Mouse (Mus musculus): Measurements from ENCODE around the gene Usp19. TPM values are rescaled to one million over a fixed set of nuclear protein-coding genes. Genes with fewer than 3 reads are reported as not detected.
A peak's percentile ranks its signal among the peaks of the same experiment; 100 is the strongest.

Gene Usp19
- polyA plus RNA-seq, 1 experiment from 2014 or later = 104 TPM

DNA sequence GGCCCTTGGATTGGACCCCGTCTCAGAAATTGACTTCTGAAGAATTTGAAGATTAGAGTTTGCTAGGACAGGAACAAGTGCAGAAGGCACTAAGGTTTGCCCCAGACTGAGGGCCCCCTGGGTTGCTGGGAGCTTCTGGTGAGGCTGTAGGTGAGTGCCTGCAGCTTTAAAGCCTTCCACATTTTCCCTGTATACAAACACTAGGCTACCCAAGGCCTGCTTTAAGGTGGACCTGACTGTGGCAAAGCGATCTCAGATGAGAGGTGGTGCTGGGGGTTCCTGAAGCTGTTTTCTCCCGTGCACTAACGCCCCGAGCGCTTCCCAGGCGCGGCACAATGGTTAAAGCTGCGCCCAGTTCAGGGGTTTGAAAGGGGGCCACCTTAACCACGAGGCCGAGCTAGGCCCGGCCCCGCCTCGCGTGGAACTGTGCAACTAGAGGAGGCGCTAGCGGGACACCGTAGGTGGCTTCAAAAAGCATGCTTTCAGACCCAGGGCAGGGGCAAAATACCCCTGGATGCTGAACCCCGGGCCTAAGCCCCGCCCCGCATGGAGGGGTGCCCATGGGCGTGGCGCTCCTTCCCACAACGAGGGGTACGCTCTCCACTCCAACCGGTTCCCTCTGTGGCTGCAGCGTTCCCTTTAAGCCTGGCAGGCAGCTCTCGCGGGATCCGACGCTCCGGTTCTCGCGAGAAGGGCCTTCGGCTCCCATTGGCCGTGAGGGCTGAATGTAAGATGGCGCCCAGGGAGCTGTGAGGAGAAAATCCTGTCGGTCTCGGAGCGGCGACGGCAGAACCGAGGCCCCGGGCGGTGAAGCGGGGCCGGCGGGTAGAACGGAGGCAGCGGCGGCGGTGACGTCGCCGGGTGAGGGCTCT is 26.2 kb downstream of the Usp19 start, which contains the start of gene Qrich1:
Gene Qrich1, plus strand, starts transcription at position 427 of the 872 bp plus-strand sequence.
- H3K36me3 ChIP-seq = peaks cover 38% of the 10 kb centered on the region
- no peaks in the 10 kb centered on the region for H3K27me3 ChIP-seq (replicated peaks)
- H3K4me2 ChIP-seq (replicated peaks) = peak within 1 kb of the TSS; percentile 70
- H3K9me3 ChIP-seq = no peaks in the 10 kb centered on the region
- WGBS = 2% methylated on average over 55 of the region's 55 CpGs
- peak within 1 kb of the TSS; percentile 96 for H3K9ac ChIP-seq
- peak; percentile 96 for ATAC-seq (ENCODE audit: low FRiP score, low read depth)
- H3K4me1 ChIP-seq = peaks cover 16% of the 10 kb centered on the region
- H3K4me3 ChIP-seq = peak within 1 kb of the TSS; percentile 92
- peak within 1 kb of the TSS; percentile 99 for H3K27ac ChIP-seq

DNA sequence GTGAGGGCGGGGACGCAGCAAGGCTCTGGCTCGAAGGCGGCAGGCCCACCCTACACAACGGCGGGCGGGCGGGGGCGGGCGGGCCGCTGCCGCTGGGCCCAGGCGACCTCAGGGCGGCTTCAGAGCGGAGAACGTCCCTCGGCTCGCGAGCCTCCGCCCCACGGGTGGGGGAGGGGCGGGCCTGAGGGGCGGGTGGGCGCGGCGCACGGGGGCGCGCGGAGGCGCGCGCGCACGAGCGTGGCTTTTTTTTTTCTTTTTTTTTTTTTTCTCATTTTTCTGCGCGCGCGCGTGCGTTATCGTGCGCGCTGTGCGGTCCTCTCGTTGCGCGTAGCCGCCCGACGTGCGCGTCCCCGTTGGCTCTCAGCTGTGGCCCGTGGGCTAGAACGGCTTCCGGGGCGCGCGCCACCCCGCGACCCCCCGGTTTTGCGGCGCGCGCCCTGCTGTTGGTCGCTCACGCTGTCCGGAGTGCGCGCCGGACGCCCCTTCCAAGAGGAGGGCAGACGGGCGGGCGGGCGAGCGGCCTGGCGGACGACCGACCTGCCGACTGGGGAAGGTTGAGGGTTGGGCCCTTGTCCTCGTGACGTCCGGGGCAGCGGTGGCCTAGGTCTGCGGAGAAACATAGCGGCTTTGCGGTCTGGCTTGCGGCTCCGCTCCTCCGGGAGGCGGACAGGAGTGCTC is 27.0 kb downstream of the Usp19 start:
- peaks cover 32% of the 10 kb centered on the region for H3K36me3 ChIP-seq
- H3K4me1 ChIP-seq = peaks cover 21% of the 10 kb centered on the region
- peak; percentile 83 for ATAC-seq (ENCODE audit: low FRiP score, low read depth)
- peak overlapping the region; percentile 99 for H3K27ac ChIP-seq
- peak overlapping the region; percentile 96 for H3K9ac ChIP-seq
- H3K27me3 ChIP-seq (replicated peaks) = no peaks in the 10 kb centered on the region
- no peaks in the 10 kb centered on the region for H3K9me3 ChIP-seq
- under 1% methylated on average over 68 of the region's 95 CpGs for WGBS
- H3K4me2 ChIP-seq (replicated peaks) = peak overlapping the region; percentile 70
- H3K4me3 ChIP-seq = peak overlapping the region; percentile 92

DNA sequence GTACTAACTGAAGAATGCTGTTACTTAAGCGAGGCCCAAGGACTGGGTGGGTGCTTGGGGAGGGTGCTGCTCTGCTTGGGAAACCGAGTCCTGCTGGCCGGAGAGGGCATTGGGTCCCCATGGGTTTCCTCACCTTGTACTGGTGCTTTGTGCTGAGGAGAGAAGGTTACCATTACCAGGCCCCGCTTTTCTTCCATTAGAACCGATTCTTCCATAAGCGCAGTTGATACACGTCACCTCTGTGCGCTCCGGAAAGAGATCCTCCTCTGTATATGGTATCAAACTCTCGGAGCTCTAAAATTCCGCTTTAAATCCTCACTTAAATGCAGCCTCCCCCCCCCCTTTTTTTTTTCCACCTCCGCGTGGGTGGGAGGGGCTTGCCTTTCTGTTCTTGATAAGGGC is 27.5 kb downstream of the Usp19 start:
- Histone ChIP-seq H3K9me3 (no peaks in the 10 kb centered on the region), H3K4me1 (peaks cover 21% of the 10 kb centered on the region), H3K27me3 (replicated peaks) (no peaks in the 10 kb centered on the region), H3K27ac (peak overlapping the region; percentile 99), H3K9ac (peak overlapping the region; percentile 96), H3K36me3 (peaks cover 26% of the 10 kb centered on the region), H3K4me3 (peak overlapping the region; percentile 92), H3K4me2 (replicated peaks) (peak overlapping the region; percentile 70)
- under 1% methylated on average over 13 of the region's 13 CpGs for WGBS
- ATAC-seq (ENCODE audit: low FRiP score, low read depth) = peak; percentile 5; the same call in 1 of the 2 replicates

DNA sequence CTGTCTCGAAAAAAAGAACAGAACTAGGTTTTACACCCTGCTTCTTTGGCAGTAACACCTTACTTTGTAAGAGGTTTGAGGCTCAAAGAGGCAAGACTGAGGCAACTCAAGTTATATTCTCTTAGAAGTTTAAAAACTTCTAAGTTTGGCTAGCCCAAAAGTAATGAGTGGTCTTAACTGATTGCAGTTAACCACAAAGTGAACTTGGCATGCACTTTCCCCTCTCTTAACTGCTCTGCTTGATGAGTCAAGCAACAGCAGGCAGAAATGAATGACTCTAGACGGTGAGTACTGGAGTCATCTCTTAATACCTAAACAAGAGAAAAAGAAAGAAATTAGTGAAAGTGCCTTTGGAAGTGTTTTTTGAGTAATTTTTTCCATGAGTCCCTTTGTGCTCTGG is 31.2 kb downstream of the Usp19 start:
- Histone ChIP-seq H3K4me1 (peaks cover 14% of the 10 kb centered on the region), H3K4me3 (no peak overlapping the region), H3K27ac (no peak overlapping the region), H3K4me2 (replicated peaks) (no peak overlapping the region), H3K9ac (no peak overlapping the region), H3K27me3 (replicated peaks) (no peaks in the 10 kb centered on the region), H3K36me3 (peaks cover 5% of the 10 kb centered on the region), H3K9me3 (no peaks in the 10 kb centered on the region)
- 90% methylated on average over 2 of the region's 2 CpGs for WGBS
- ATAC-seq (ENCODE audit: low FRiP score, low read depth) = no peak

DNA sequence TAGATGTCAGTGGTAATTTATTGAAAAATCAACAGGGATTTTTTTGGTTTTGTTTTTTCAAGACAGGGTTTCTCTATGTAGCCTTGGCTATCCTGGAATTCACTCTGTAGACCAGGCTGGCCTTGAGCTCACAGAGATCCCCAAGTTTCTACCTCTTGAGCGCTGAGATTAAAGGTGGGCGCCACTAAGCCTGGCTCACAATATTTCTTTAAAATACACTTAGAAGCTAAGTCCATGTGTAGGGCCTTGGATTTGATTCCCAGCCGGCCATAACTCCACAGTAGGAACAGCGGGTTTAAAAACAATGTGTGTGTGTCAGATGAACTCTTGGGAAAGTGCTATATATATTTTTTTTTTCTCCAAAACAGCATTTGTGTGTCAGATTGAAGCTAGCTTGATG is 32.9 kb downstream of the Usp19 start:
- no peak for ATAC-seq (ENCODE audit: low FRiP score, low read depth)
- Histone ChIP-seq H3K9me3 (no peaks in the 10 kb centered on the region), H3K4me2 (replicated peaks) (no peak overlapping the region), H3K27ac (no peak overlapping the region), H3K4me3 (no peak overlapping the region), H3K27me3 (replicated peaks) (no peaks in the 10 kb centered on the region), H3K4me1 (peaks cover 14% of the 10 kb centered on the region), H3K36me3 (peaks cover 6% of the 10 kb centered on the region), H3K9ac (no peak overlapping the region)
- 94% methylated on average over 4 of the region's 4 CpGs for WGBS

DNA sequence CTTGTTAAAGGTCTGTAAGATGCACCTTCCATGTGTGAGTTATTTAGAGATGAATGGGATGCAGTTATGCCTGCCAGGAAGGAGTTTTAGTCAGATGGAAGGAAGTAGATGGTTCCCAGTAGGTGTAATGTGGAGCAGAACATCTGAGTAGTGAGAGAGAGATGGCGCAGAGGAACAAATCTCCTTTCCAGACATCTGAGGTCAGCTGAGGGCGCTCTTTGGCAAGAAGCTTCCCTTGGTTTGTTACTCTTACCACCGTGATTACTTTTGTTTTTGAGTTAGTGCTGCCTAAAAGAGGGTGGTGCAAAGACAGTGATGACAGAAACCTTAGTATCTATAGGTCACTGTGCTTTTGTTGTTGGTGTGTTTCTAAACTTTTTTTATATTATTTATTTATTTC is 35.0 kb downstream of the Usp19 start:
- H3K9me3 ChIP-seq = no peaks in the 10 kb centered on the region
- no peak for ATAC-seq (ENCODE audit: low FRiP score, low read depth)

DNA sequence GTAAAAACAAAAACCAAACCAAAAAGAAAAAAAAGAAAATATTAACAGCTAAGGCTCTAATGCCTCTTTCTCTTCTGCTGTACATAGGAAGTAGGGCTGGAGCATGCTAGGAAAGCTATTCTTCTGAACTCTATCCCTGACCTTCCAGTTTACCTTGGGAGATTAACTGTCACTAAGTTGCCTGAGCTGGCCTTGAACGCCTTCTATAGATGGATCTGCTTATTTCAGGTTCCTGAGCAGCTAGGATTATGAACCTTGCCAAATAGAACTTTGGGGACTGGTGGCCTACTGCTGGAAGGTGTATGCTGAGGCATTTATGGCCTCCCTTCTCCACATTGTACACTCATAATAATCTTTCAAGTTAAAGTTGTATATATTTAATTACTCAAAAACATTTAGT is 40.6 kb downstream of the Usp19 start:
- no peak overlapping the region for H3K27ac ChIP-seq
- no peak overlapping the region for H3K4me2 ChIP-seq (replicated peaks)
- no peaks in the 10 kb centered on the region for H3K4me1 ChIP-seq
- no peak overlapping the region for H3K9ac ChIP-seq
- H3K9me3 ChIP-seq = no peaks in the 10 kb centered on the region
- no peak for ATAC-seq (ENCODE audit: low FRiP score, low read depth)
- no peaks in the 10 kb centered on the region for H3K27me3 ChIP-seq (replicated peaks)
- no peak overlapping the region for H3K4me3 ChIP-seq
- H3K36me3 ChIP-seq = peaks cover 72% of the 10 kb centered on the region
- WGBS = 97% methylated on average over 1 of the region's 1 CpGs

More for the DNA sequence above, 35.0 kb downstream of the Usp19 start:
- no peaks in the 10 kb centered on the region for H3K27me3 ChIP-seq (replicated peaks)
- H3K9ac ChIP-seq = no peak overlapping the region
- peaks cover 5% of the 10 kb centered on the region; the same call in 1 of the 2 replicates for H3K4me1 ChIP-seq
- WGBS = 86% methylated on average over 3 of the region's 3 CpGs
- peaks cover 27% of the 10 kb centered on the region for H3K36me3 ChIP-seq
- no peak overlapping the region for H3K4me3 ChIP-seq
- no peak overlapping the region for H3K27ac ChIP-seq
- H3K4me2 ChIP-seq (replicated peaks) = no peak overlapping the region

DNA sequence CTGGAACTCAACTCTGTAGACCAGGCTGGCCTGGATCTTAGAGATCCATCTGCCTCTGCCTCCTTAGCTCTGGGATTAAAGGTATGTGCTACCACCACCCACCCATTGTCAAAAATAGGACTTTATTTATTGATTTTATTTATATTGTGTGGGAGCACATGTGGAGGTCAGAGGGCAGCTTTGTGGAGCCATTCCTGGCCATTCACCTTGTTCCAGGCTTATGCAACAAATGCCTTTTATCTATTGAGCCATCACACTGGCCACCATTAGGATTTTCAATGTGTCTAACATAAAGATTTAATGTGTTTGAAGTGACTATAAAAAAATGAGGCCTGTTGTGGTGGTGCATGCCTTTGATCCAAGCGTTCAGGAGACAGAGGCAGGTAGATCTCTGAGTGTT is 41.1 kb downstream of the Usp19 start:
- Histone ChIP-seq H3K4me1 (no peaks in the 10 kb centered on the region), H3K9me3 (no peaks in the 10 kb centered on the region), H3K27me3 (replicated peaks) (no peaks in the 10 kb centered on the region), H3K9ac (no peak overlapping the region), H3K27ac (no peak overlapping the region), H3K36me3 (peaks cover 78% of the 10 kb centered on the region), H3K4me2 (replicated peaks) (no peak overlapping the region), H3K4me3 (no peak overlapping the region)
- no peak for ATAC-seq (ENCODE audit: low FRiP score, low read depth)
- WGBS = 93% methylated on average over 1 of the region's 1 CpGs

DNA sequence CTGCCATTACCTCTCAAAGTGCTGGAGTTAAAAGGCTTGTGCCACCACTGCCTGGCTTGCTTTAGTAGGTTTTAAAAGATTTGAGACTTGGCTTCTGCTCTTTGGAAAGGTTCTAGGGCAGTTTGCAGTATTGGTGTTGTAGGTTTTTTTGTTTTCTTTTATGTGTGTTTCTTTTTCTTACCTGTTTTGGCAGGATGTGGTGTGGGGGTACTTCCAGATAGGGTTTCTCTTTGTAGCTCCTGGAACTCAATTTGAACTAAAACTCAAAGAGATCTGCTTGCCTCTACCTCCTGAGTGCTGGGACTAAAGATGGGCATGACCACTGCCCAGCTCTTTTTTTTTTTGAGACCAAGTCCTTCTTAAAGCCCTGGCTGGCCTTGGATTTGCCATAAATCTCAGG is 50.4 kb downstream of the Usp19 start:
- H3K36me3 ChIP-seq = peaks cover 82% of the 10 kb centered on the region
- no peak overlapping the region for H3K4me2 ChIP-seq (replicated peaks)
- no peak for ATAC-seq (ENCODE audit: low FRiP score, low read depth)
- no peaks in the 10 kb centered on the region for H3K4me1 ChIP-seq
- H3K27me3 ChIP-seq (replicated peaks) = no peaks in the 10 kb centered on the region
- H3K9me3 ChIP-seq = no peaks in the 10 kb centered on the region
- no peak overlapping the region for H3K4me3 ChIP-seq
- no peak overlapping the region for H3K27ac ChIP-seq
- H3K9ac ChIP-seq = no peak overlapping the region

DNA sequence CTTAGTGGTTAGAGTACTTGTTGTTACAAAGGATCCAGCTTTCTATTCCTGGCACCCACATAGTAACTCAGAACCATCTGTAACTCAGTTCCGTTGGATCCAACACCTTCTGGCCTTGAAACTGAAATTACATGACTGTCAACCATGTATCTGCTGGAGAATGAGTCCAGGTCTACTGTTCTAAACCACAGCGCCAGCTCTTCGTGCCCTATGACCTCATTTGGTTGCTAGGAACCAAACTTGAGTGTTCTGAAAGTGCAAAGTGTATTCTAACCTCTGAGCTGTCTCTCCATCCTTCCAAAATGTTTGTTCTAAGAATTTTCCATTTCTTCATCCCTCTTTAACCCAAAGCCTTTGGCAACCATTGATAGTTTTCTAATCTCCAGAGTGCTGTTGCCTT is 55.6 kb downstream of the Usp19 start:
- Histone ChIP-seq H3K4me2 (replicated peaks) (no peak overlapping the region), H3K9ac (no peak overlapping the region), H3K27me3 (replicated peaks) (no peaks in the 10 kb centered on the region), H3K4me3 (no peak overlapping the region), H3K9me3 (no peaks in the 10 kb centered on the region), H3K27ac (no peak overlapping the region), H3K4me1 (no peaks in the 10 kb centered on the region), H3K36me3 (peaks cover 85% of the 10 kb centered on the region)
- WGBS = 98% methylated on average over 3 of the region's 3 CpGs
- ATAC-seq (ENCODE audit: low FRiP score, low read depth) = no peak

DNA sequence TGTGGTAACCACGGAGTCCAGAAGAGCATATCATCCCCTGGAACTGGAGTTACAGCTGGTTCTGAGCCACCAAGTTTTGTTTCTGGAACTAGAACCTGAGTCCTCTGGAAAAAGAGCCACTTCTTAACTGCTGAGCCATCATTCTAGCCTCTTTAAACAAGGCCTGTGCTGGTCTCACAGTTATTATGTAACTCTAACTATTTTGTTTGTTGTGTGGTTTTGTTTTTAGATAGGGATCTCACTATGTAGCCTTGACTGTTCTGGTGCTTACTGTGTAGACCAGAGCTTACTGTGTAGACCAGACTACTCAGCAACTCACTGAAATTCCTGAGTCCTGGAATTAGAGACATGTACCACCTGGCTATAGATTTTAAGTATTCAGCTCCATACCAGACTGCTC is 56.5 kb downstream of the Usp19 start:
- Histone ChIP-seq H3K27me3 (replicated peaks) (no peaks in the 10 kb centered on the region), H3K36me3 (peaks cover 76% of the 10 kb centered on the region), H3K9ac (no peak overlapping the region), H3K4me2 (replicated peaks) (no peak overlapping the region), H3K4me1 (no peaks in the 10 kb centered on the region), H3K27ac (no peak overlapping the region), H3K4me3 (no peak overlapping the region), H3K9me3 (no peaks in the 10 kb centered on the region)
- WGBS = 91% methylated on average over 1 of the region's 1 CpGs
- ATAC-seq (ENCODE audit: low FRiP score, low read depth) = no peak
